Mouse (Mus musculus) R1 (cell line): Measurements from ENCODE around the gene Setd5.
A peak's percentile ranks its signal among the peaks of the same experiment; 100 is the strongest.

Source experiments
- DNase-seq: peaks from one replicate; pipeline ENCODE4 v3.0.0-alpha.2; 2018; ENCODE audit warnings: low read depth, low spot score

Setd5 gene

GRCm38 (mm10) chr6:113184866-113185525, 107.8 kb downstream of the Setd5 start:
- peak; percentile 61 for DNase-seq

- peak; percentile 78 for DNase-seq
Observed at GRCm38 (mm10) chr6:113193765-113194460, 116.7 kb downstream of the Setd5 start.

GRCm38 (mm10) chr6:113194517-113194840, 117.3 kb downstream of the Setd5 start:
- no peak for DNase-seq

- DNase-seq = peak; percentile 30
Observed at GRCm38 (mm10) chr6:113194841-113195595, 117.9 kb downstream of the Setd5 start, which contains the start of gene Lhfpl4. TSS of gene Lhfpl4 (minus strand) at chr6:113195384.

GRCm38 (mm10) chr6:113195596-113195992, 118.4 kb downstream of the Setd5 start:
- peak; percentile 67 for DNase-seq
